Mouse (Mus musculus) pancreas, adult 10 weeks (tissue): ENCODE data around the gene Tmem169. TPM values are rescaled to one million over a fixed set of nuclear protein-coding genes. Genes with fewer than 3 reads are reported as not detected.

Source experiments
- polyA plus RNA-seq: library from polyadenylated mRNA; stranded (reverse); fragments of 350-450 nt; fragmentation: Illumina TruSeq; extraction: RNeasy Lipid Tissue Mini Kit (QIAGEN cat#74804); gene quantifications from one replicate; pipeline ENCODE4 v1.2.3, GENCODE M21; 2015; ENCODE audit warnings: low read depth, low replicate concordance; ENCODE audit not compliant: insufficient read depth

The Tmem169 gene
- polyA plus RNA-seq = not detected

DNA sequence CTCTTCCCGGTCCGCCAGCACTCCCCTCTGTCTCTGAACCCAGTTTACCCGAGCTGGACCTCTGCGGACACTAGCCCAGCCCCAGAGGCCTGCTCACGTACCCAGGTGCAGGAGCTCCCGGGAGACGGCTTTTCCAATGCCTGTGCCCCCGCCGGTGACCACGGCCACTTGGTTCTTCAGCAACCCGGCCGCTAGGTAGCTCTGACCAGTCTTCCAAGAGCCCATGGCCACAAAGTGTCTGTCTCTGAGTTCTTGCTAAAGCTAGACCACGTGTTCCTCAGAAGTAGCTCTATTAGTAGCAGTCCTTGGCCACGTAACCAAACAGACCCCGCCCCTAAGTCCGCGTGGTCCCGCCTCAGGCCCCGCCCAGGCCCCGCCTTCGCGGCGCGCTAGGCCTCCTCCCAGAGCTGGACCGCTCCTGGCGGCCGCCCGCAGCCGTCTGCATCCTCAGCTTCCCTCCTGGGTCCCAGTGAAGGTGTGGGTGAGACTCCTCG, at the start of gene Tmem169, which contains the start of gene Pecr:
Tmem169 (plus strand) TSS at position 378 of the 494 bp plus-strand sequence.
Pecr (minus strand) TSS at position 323 of the 494 bp plus-strand sequence.

DNA sequence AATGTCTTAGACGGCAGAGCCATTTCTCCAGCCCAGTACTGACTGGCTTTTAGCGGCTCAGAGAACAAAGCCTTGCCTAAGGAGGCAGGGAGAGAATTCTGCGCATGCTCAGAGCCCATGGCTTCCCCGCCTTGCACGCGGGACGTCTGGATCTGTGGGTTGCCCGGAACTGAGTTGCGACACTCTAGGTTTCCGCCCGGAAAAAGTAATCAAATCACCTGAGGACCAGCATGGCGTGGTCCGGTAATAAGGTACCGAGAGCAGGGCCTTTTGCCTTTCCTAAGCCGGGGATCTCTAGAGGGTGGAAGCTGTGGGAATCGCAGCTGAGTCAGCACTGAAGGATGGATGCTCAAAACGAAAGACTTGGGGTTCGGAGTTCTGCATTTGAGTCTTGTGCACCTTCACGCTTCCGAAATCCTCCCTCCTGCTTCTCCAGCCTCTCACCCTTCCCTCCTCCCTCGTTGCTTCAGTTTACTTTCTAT, 23.2 kb downstream of the Tmem169 start, which contains the start of gene Xrcc5:
Xrcc5 (plus strand) TSS at position 105 of the 482 bp plus-strand sequence.

Other genes starting within 250 kb of the Tmem169 start
- 0.35 TPM for gene Mreg, start 72.1 kb upstream of the Tmem169 start, polyA plus RNA-seq
- 13.8 TPM for gene Pecr, start 55 bp upstream of the Tmem169 start, polyA plus RNA-seq
- 3.0 TPM for gene Xrcc5, start 23.1 kb downstream of the Tmem169 start, polyA plus RNA-seq